Mouse (Mus musculus): Measurements from ENCODE around the gene Olfr56.
A peak's percentile ranks its signal among the peaks of the same experiment; 100 is the strongest.

Olfr56 gene

GRCm38 (mm10) chr11:49091171-49091570 lies 112.5 kb downstream of the Olfr56 start:
- DNase-seq (ENCODE audit: extremely low read depth, low read depth): no peak

GRCm38 (mm10) chr11:49092053-49092586 lies 113.4 kb downstream of the Olfr56 start:
- DNase-seq (ENCODE audit: extremely low read depth, low read depth): no peak

- DNase-seq (ENCODE audit: extremely low read depth, low read depth): peak; percentile 72
These were observed 114.1 kb downstream of the Olfr56 start for GRCm38 (mm10) chr11:49092786-49093185.

- DNase-seq (ENCODE audit: extremely low read depth, low read depth): no peak
These were observed 115.4 kb downstream of the Olfr56 start for GRCm38 (mm10) chr11:49093861-49094660.

- DNase-seq (ENCODE audit: extremely low read depth, low read depth): no peak
These were observed 116.7 kb downstream of the Olfr56 start for GRCm38 (mm10) chr11:49095367-49095766.

GRCm38 (mm10) chr11:49100409-49100808 lies 121.7 kb downstream of the Olfr56 start:
- DNase-seq (ENCODE audit: extremely low read depth, low read depth): no peak

GRCm38 (mm10) chr11:49101500-49101899 lies 122.8 kb downstream of the Olfr56 start:
- no peak for DNase-seq (ENCODE audit: extremely low read depth, low read depth)

- DNase-seq (ENCODE audit: extremely low read depth, low read depth): peak; percentile 50
These were observed 124.5 kb downstream of the Olfr56 start for GRCm38 (mm10) chr11:49103047-49103693.

GRCm38 (mm10) chr11:49105752-49106151 lies 127.1 kb downstream of the Olfr56 start:
- DNase-seq (ENCODE audit: extremely low read depth, low read depth): no peak

GRCm38 (mm10) chr11:49107650-49108537 lies 129.2 kb downstream of the Olfr56 start:
- no peak for DNase-seq (ENCODE audit: extremely low read depth, low read depth)

GRCm38 (mm10) chr11:49108833-49109232 lies 130.1 kb downstream of the Olfr56 start:
- DNase-seq (ENCODE audit: extremely low read depth, low read depth): no peak

GRCm38 (mm10) chr11:49111000-49111399 lies 132.3 kb downstream of the Olfr56 start:
- no peak for DNase-seq (ENCODE audit: extremely low read depth, low read depth)

- no peak for DNase-seq (ENCODE audit: extremely low read depth, low read depth)
These were observed 134.0 kb downstream of the Olfr56 start for GRCm38 (mm10) chr11:49112624-49113219.

- DNase-seq (ENCODE audit: extremely low read depth, low read depth): no peak
These were observed 135.5 kb downstream of the Olfr56 start for GRCm38 (mm10) chr11:49114158-49114557.

- no peak for DNase-seq (ENCODE audit: extremely low read depth, low read depth)
These were observed 136.1 kb downstream of the Olfr56 start, which contains the start of gene Olfr1396 for GRCm38 (mm10) chr11:49114774-49115173. TSS of gene Olfr1396 (minus strand) at chr11:49114874.

- DNase-seq (ENCODE audit: extremely low read depth, low read depth): no peak
These were observed 140.9 kb downstream of the Olfr56 start for GRCm38 (mm10) chr11:49119635-49120034.

GRCm38 (mm10) chr11:49124169-49124568 lies 145.5 kb downstream of the Olfr56 start:
- no peak for DNase-seq (ENCODE audit: extremely low read depth, low read depth)

GRCm38 (mm10) chr11:49141974-49142373 lies 163.3 kb downstream of the Olfr56 start, which contains the start of gene Olfr1395:
TSS of gene Olfr1395 (plus strand) at chr11:49142274.
- no peak for DNase-seq (ENCODE audit: extremely low read depth, low read depth)

GRCm38 (mm10) chr11:49154077-49154476 lies 175.4 kb downstream of the Olfr56 start, which contains the start of gene Olfr1394:
TSS of gene Olfr1394 (plus strand) at chr11:49154377.
- DNase-seq (ENCODE audit: extremely low read depth, low read depth): no peak

Measured in MEL-GATA-1-ER (cell line).